Mouse (Mus musculus): ENCODE measurements around the gene Auts2.

The Auts2 gene

GRCm38 (mm10) chr5:132089496-132090250, 453.5 kb downstream of the Auts2 start:
- no peak for DNase-seq (ENCODE audit: low spot score in 2 of 2)

DNA sequence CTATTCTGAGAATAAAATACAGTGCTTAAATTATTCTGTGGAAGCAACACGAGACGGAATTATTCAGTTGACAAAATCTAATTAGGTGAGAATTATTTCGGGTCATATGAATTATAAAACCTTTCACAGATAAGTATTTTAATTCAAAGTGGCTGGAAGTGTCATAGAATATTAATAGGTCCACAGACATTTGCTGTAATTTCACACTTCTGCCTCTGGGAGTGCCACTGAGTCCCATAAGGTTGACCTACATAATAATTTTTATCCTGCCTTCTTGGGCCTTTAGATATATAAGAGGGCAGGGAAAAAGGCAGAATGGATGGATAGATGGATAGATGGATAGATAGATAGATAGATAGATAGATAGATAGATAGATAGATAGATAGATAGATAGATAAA, 454.6 kb downstream of the Auts2 start:
- no peak for DNase-seq (ENCODE audit: low spot score in 2 of 2)

- DNase-seq (ENCODE audit: low spot score in 2 of 2): no peak
These were observed 459.3 kb downstream of the Auts2 start for GRCm38 (mm10) chr5:132083753-132084326.

GRCm38 (mm10) chr5:132075942-132076341, 467.2 kb downstream of the Auts2 start:
- DNase-seq (ENCODE audit: low spot score in 2 of 2): no peak

GRCm38 (mm10) chr5:132074724-132075374, 468.3 kb downstream of the Auts2 start:
- DNase-seq (ENCODE audit: low spot score in 2 of 2): no peak

DNA sequence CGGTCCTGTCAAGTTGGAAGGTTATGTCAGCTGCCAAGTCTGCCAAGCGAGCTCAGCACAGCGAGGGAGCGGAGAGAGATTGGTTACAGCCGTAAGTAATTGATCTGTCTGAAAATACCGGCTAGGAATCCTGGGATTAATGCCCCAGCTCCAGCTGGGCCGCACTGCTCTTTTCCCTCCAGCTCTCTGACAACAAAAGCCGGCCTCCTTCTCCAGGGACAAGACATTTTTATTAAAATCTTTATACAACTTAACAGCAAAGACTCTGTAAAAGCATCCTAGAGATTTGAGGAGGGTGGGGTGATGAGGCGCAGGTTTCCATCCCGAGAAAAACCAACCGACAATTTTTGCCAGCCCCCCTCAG, 468.8 kb downstream of the Auts2 start:
- no peak for DNase-seq (ENCODE audit: low spot score in 2 of 2)

GRCm38 (mm10) chr5:132073677-132074359, 469.3 kb downstream of the Auts2 start:
- DNase-seq (ENCODE audit: low spot score in 2 of 2): no peak

- no peak for DNase-seq (ENCODE audit: low spot score in 2 of 2)
These were observed 470.8 kb downstream of the Auts2 start for GRCm38 (mm10) chr5:132072356-132072755.

DNA sequence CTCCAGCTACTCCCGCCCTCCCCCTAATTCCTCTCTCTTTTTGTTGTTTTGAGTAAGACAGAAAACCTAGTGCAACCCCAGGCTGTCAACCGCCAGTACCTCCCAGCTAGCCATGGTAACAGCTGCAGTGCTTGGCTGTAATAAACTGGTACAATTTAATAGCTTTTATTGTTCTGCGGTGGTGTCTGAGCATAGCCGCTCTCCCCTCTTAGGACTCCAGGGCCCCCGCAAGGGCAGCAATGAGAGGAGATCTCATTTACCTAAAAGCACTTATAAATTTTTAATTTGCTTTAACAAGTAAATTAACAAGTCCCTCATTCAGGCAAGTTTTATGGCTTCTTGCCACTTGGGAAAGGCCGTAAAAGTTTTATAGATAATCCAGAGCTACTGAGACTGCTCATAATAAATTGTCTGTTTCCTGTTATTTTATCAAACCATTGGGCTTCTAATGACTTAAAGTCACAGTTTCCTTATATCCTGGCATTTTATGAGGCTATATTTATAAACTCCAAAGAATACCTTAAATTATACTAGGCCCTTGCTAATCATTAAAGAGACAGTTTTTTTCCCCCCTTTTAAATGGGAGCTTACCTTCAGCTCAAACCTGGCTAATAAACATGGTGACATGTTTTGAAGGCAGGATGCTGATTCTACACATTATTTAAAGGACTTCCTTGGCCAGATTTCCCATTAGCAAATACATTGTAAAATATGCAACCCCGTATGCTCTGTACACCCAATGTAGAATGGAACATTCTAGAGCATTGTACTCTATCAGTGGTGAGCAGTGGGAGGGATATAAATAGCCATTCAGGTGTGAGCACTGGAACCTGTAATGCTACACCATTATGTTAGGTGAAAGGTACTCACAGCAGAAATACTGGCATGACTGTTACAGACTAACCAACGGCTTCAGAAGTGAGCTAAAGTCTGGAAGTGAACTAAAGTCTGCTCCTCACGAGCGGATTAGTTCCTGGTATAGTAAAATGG, 475.1 kb downstream of the Auts2 start:
- DNase-seq (ENCODE audit: low spot score in 2 of 2): no peak

DNA sequence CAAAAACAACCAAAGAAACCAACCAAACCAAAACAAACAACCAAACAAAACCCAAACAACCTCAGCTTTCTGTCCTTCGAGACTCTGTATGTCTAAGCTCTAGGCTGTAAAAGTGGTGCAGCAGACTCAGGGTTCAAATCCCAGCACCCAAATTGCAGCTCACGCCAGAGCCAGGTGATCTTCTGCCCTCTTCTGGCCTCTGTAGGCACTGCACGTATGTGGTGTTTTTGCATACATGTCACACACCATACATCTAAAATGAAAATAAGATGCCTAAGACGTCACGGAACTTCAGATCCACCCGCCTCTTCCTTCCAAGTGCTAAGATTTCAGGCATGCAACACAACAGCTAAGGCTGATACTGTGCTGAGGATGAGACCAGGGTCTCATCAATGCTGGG, 483.0 kb downstream of the Auts2 start:
- DNase-seq (ENCODE audit: low spot score in 2 of 2): no peak

- no peak for DNase-seq (ENCODE audit: low spot score in 2 of 2)
These were observed 490.5 kb downstream of the Auts2 start for GRCm38 (mm10) chr5:132052637-132053036.

GRCm38 (mm10) chr5:132039584-132039983, 503.6 kb downstream of the Auts2 start:
- no peak for DNase-seq (ENCODE audit: low spot score in 2 of 2)

DNA sequence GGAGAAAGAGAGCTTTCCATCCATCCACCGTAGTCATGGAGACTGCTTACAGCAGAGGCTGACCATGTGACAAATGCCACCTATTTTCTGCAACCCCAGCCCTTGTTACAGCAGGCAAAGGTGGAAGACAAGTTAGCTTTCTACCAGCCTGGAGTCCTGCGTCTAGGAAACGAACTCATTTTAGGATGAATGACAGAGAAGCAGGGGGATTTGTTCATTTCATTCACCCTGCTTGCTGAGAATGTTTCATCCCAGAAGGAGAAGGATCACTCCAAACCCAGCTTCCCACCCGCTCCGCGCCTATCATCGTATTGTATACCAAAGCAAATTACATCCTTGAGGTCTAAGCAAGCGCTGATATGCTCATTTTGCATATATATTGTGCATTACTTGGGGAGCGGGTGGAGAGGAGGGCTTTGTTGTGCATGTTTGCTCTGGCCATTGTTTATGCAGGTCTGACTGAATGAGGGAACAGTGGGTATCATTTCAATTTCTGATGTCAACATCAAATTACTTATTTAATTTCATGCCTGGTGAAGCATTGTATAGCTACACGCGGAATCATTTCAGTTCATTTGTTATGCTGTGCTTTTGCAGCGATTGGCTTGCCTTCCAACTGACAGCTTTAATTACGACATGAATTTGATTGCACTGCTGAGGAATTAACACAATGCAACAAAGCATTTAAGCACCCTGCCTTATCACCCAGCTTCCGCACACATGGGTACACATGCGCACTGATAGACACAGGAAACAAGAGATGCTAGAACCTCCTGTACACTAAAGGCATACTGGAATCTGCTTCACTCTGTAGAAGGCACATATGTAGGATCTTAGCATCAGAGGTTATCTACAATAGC, 509.4 kb downstream of the Auts2 start:
- no peak for DNase-seq (ENCODE audit: low spot score in 2 of 2)

DNA sequence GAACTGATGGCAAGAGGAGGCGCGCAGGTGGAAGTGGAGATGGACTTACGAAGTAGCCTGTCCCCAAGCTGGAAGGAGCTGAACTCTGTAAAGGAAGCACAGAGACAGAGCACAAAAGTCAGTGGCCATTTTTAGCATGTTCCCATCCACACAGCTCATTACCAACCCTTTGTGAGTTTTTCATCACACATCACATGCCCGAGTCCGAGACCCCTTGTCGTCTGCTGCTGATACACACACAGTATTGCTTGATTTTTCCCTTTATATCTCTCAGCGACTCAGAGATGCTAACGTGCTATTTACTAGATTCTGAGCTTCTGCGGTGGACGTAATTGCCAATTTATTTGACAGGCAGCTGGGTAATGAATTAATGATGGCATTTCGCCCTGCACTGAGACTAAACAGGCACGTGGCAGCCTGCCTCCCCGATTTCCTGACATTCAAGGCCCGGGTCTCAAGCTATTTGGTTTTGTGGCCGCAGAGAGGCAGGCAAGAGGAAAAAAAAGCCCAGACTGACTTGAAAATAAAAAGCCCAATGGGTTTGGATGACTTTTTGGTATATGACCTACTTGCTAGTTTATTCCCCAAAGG, 512.1 kb downstream of the Auts2 start:
- no peak for DNase-seq (ENCODE audit: low spot score in 2 of 2)

GRCm38 (mm10) chr5:132029638-132030037, 513.5 kb downstream of the Auts2 start:
- DNase-seq (ENCODE audit: low spot score in 2 of 2): no peak

DNA sequence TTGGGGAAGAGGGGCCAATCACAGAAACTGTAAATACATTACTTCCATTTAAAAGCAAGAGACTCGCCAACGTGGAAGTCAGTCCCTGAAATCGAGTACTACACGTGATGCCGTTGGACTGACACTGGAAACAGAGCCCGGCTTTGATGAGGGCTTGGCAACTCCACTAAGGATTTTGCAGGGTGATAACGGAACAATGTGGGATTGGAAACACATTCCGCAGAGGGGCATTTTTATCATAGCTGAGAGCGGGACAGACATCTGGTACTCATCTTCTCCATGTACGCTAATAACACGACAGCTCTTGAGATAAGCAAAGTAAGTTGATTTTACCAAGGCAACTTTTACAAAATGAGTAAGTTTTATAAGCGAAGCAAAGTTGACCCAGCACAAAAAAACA, 514.1 kb downstream of the Auts2 start:
- DNase-seq (ENCODE audit: low spot score in 2 of 2): no peak

DNA sequence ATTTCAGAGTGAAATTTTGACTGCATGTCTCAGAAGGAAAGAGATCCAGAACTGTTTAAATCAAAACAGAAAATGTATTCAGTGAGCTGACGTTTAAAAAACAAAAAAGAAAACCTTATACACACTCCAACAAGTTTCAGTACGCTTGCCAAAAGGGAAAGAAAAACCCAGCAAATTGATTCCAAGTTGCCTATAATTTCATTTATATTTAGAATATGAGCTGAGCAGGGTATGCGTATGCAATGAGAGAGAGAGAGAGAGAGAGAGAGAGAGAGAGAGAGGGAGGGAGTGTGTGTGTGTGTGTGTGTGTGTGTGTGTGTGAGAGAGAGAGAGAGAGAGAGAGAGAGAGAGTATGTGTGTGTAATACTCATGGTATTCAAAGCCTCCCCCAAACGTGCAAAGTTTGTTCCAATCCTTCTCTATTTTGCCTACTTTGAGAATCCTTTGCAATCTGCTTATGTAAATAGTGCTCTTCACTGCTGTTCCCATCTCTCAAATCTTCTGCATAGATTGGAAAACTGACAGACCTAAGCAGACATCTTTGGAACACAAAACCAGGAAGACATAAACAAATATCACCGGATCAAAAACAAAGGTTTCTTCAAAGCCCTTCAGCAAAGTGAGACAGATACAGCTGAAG, 515.2 kb downstream of the Auts2 start:
- no peak for DNase-seq (ENCODE audit: low spot score in 2 of 2)

DNA sequence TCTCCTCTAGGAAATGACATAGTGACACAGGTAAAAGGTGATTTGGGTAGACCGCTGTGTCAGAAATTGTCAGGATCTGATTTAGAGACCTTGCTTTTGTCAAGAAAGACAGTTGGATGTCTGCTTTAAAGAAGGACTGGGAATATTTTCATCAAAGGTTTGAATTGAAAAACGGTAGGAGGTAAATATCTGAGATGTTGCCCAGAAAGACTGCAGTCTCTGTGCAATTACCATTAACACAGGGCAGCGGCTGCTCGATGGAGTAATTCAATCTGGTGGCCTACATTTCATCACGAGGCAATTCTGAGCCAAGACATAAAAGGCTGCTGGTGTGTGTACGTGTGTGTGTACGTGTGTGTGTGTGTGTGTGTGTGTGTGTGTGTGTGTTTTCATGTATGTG, 529.8 kb downstream of the Auts2 start:
- no peak for DNase-seq (ENCODE audit: low spot score in 2 of 2)

- DNase-seq (ENCODE audit: low spot score in 2 of 2): no peak
These were observed 531.3 kb downstream of the Auts2 start for GRCm38 (mm10) chr5:132011795-132012194.
